Mouse (Mus musculus) MEL (cell line): ENCODE measurements around the gene Cenpm. TPM values are rescaled to one million over a fixed set of nuclear protein-coding genes. Genes with fewer than 3 reads are reported as not detected.
A peak's percentile ranks its signal among the peaks of the same experiment; 100 is the strongest.

Experiments
- DNase-seq: peaks from one replicate; pipeline ENCODE4 v3.0.0; 2011; ENCODE audit warnings: low read depth, low spot score
- H3K27ac ChIP-seq: 2 replicates; pipeline ENCODE4 v1.5.1; 2012; ENCODE audit warnings: low read depth, mild to moderate bottlenecking, control low read depth, low read length, moderate library complexity; ENCODE audit not compliant: control insufficient read depth
- H3K27me3 ChIP-seq, 2 experiments: fragments of 150-350 bp in 1 of 2; sonication (generic) in 1 of 2; 2 replicates each; pipeline ENCODE4 v1.6.1; 2012; ENCODE audit warnings: low read length in 2 of 2, mild to moderate bottlenecking in 2 of 2, improper control_type of control experiment in 1 of 2, moderate library complexity in 1 of 2; ENCODE audit not compliant: insufficient read depth in 2 of 2, control insufficient read depth in 1 of 2
- H3K36me3 ChIP-seq, 2 experiments: 2 replicates each; pipeline ENCODE4 v1.6.1; 2012 to 2014; ENCODE audit warnings: low read length in 2 of 2, improper control_type of control experiment in 1 of 2, inconsistent platforms in 1 of 2, mild to moderate bottlenecking in 1 of 2; ENCODE audit not compliant: insufficient read depth in 2 of 2, control insufficient read depth in 1 of 2
- H3K4me1 ChIP-seq, 2 experiments: fragments of 150-350 bp in 1 of 2; sonication (generic) in 1 of 2; 2 replicates each; pipeline ENCODE4 v1.6.1; 2012; ENCODE audit warnings: low read length in 2 of 2, improper control_type of control experiment in 1 of 2, mild to moderate bottlenecking in 1 of 2; ENCODE audit not compliant: insufficient read depth in 2 of 2, control insufficient read depth in 1 of 2
- H3K4me3 ChIP-seq, 2 experiments: fragments of 150-350 bp in 1 of 2; sonication (generic) in 1 of 2; 2 replicates each; pipeline ENCODE4 v1.5.1; 2012; ENCODE audit warnings: low read depth in 2 of 2, low read length in 2 of 2, mild to moderate bottlenecking in 2 of 2, moderate library complexity in 2 of 2, control low read depth in 1 of 2, improper control_type of control experiment in 1 of 2; ENCODE audit not compliant: control insufficient read depth in 1 of 2, insufficient read depth in 1 of 2
- H3K79me2 ChIP-seq: 2 replicates; pipeline ENCODE4 v1.6.1; 2012; ENCODE audit warnings: mild to moderate bottlenecking, low read length, moderate library complexity; ENCODE audit not compliant: control insufficient read depth, poor library complexity, insufficient read depth
- H3K9ac ChIP-seq: 2 replicates; pipeline ENCODE4 v1.6.1; 2012; ENCODE audit warnings: low read depth, mild to moderate bottlenecking, control low read depth, low read length, moderate library complexity; ENCODE audit not compliant: control insufficient read depth, poor library complexity, severe bottlenecking
- H3K9me3 ChIP-seq: fragments of 150-350 bp; sonication (generic); replicated peaks from 2 replicates; pipeline ENCODE4 v1.6.1; 2012; ENCODE audit warnings: mild to moderate bottlenecking, low read length, improper control_type of control experiment, moderate library complexity; ENCODE audit not compliant: insufficient read depth
- CHD1 ChIP-seq: IDR thresholded peaks from 2 replicates; pipeline ENCODE4 v1.6.1; 2012; ENCODE audit warnings: low read depth, mild to moderate bottlenecking, inconsistent platforms, low read length, improper control_type of control experiment
- CHD2 ChIP-seq: IDR thresholded peaks from 2 replicates; pipeline ENCODE4 v1.6.1; 2011; ENCODE audit warnings: low read length, improper control_type of control experiment
- CTCF ChIP-seq, 3 experiments: IDR thresholded peaks in 2 of 3; conservative IDR thresholded peaks in 1 of 3; 2 replicates each; pipeline ENCODE4 v1.5.1; 2011 to 2012; ENCODE audit warnings: low read length in 3 of 3, low read depth in 2 of 3, mild to moderate bottlenecking in 2 of 3, improper control_type of control experiment in 1 of 3, inconsistent platforms in 1 of 3, mixed read lengths in 1 of 3, moderate library complexity in 1 of 3; ENCODE audit not compliant: control insufficient read depth in 1 of 3, insufficient read depth in 1 of 3, poor library complexity in 1 of 3, severe bottlenecking in 1 of 3
- EP300 ChIP-seq, 2 experiments: IDR thresholded peaks; 2 replicates each; pipeline ENCODE4 v1.6.1; 2011; ENCODE audit warnings: improper control_type of control experiment in 2 of 2, low read length in 2 of 2, low read depth in 1 of 2, mild to moderate bottlenecking in 1 of 2
- ETS1 ChIP-seq: IDR thresholded peaks from 2 replicates; pipeline ENCODE4 v1.6.1; 2012; ENCODE audit warnings: low read depth, mild to moderate bottlenecking, inconsistent platforms, low read length, improper control_type of control experiment, moderate library complexity
- HCFC1 ChIP-seq: IDR thresholded peaks from 2 replicates; pipeline ENCODE4 v1.6.1; 2012; ENCODE audit warnings: low read depth, mild to moderate bottlenecking, inconsistent platforms, low read length, improper control_type of control experiment, moderate library complexity
- KAT2A ChIP-seq: conservative IDR thresholded peaks from 2 replicates; pipeline ENCODE4 v1.6.1; 2012; ENCODE audit warnings: low read depth, low read length, improper control_type of control experiment, inconsistent platforms
- MAX ChIP-seq: IDR thresholded peaks from 2 replicates; pipeline ENCODE4 v1.6.1; 2011; ENCODE audit warnings: low read length, improper control_type of control experiment
- MAZ ChIP-seq: IDR thresholded peaks from 2 replicates; pipeline ENCODE4 v1.6.1; 2012; ENCODE audit warnings: low read depth, mild to moderate bottlenecking, inconsistent platforms, low read length, improper control_type of control experiment
- MXI1 ChIP-seq: IDR thresholded peaks from 2 replicates; pipeline ENCODE4 v1.6.1; 2011; ENCODE audit warnings: mild to moderate bottlenecking, low read depth, low read length, improper control_type of control experiment
- MYB ChIP-seq: IDR thresholded peaks from 2 replicates; pipeline ENCODE4 v1.6.1; 2011; ENCODE audit warnings: mild to moderate bottlenecking, low read depth, low read length, improper control_type of control experiment
- MYC ChIP-seq: IDR thresholded peaks from 2 replicates; pipeline ENCODE4 v1.6.1; 2011; ENCODE audit warnings: low read depth, mild to moderate bottlenecking, low read length, improper control_type of control experiment, moderate library complexity
- NELFE ChIP-seq: IDR thresholded peaks from 2 replicates; pipeline ENCODE4 v1.6.1; 2011; ENCODE audit warnings: low read depth, low read length, improper control_type of control experiment
- POLR2A ChIP-seq, 2 experiments: IDR thresholded peaks; 2 replicates each; pipeline ENCODE4 v1.6.1; 2011 to 2012; ENCODE audit warnings: low read length in 2 of 2, mild to moderate bottlenecking in 2 of 2, control low read depth in 1 of 2, improper control_type of control experiment in 1 of 2, low read depth in 1 of 2, moderate library complexity in 1 of 2; ENCODE audit not compliant: control insufficient read depth in 1 of 2, insufficient read depth in 1 of 2, poor library complexity in 1 of 2
- POLR2AphosphoS5 ChIP-seq: IDR thresholded peaks from 2 replicates; pipeline ENCODE4 v1.6.1; 2012; ENCODE audit warnings: low read depth, borderline replicate concordance, mild to moderate bottlenecking, inconsistent platforms, low read length, moderate library complexity, mixed read lengths
- RAD21 ChIP-seq: IDR thresholded peaks from 2 replicates; pipeline ENCODE4 v1.6.1; 2011; ENCODE audit warnings: mild to moderate bottlenecking, low read depth, low read length, improper control_type of control experiment
- RCOR1 ChIP-seq: IDR thresholded peaks from 2 replicates; pipeline ENCODE4 v1.6.1; 2012; ENCODE audit warnings: low read depth, mild to moderate bottlenecking, inconsistent platforms, low read length, improper control_type of control experiment
- SIN3A ChIP-seq: IDR thresholded peaks from 2 replicates; pipeline ENCODE4 v1.6.1; 2012; ENCODE audit warnings: low read length, improper control_type of control experiment, inconsistent platforms
- SMC3 ChIP-seq: IDR thresholded peaks from 2 replicates; pipeline ENCODE4 v1.6.1; 2011; ENCODE audit warnings: low read depth, low read length, improper control_type of control experiment
- USF1 ChIP-seq: IDR thresholded peaks from 2 replicates; pipeline ENCODE4 v1.6.1; 2014; ENCODE audit warnings: low read depth, mild to moderate bottlenecking, inconsistent platforms, low read length, improper control_type of control experiment, moderate library complexity
- ZC3H11A ChIP-seq: IDR thresholded peaks from 2 replicates; pipeline ENCODE4 v1.6.1; 2012; ENCODE audit warnings: low read depth, mild to moderate bottlenecking, inconsistent platforms, low read length, improper control_type of control experiment
- ZKSCAN1 ChIP-seq: IDR thresholded peaks from 2 replicates; pipeline ENCODE4 v1.6.1; 2012; ENCODE audit warnings: low read depth, mild to moderate bottlenecking, inconsistent platforms, low read length, improper control_type of control experiment, moderate library complexity
- polyA plus RNA-seq, 2 experiments: library from polyadenylated mRNA; stranded (reverse) in 1 of 2; unstranded in 1 of 2; fragments of >175 nt in 1 of 2; fragments of >200 nt in 1 of 2; gene quantifications; 2 replicates each; pipeline versions ENCODE4 v1.2.1 to v1.2.4; 2012; ENCODE audit warnings: low replicate concordance in 2 of 2, low read depth in 1 of 2; ENCODE audit not compliant: insufficient read length in 2 of 2, insufficient read depth in 1 of 2, missing spikeins in 1 of 2
- total RNA-seq: library from RNA; depleted of rRNA; stranded (reverse); fragments of 300-350 nt; gene quantifications from 2 replicates; pipeline ENCODE4 v1.2.3, GENCODE M21; 2012

Cenpm gene
- total and polyA plus RNA-seq, 3 experiments: 23.7 to 56.3 TPM; not detected in 1

DNA sequence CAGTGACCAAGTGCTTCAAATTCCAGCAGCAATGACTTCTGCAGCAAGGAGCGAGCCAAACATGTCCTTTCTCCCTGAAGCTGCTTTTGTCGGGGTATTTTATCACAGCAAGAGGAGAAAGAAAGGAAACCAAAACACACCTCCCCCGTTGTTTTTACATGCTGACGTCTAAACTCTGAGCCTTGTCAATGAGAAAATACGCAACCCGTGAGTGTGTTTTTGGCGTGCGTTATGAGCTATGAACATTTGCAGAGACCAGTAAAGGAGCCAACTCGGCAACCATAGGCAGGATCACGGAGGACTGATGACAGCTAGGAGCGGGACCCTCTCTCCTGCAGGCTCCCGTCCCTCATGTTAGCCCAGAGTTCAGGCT, 820 bp downstream of the Cenpm start (continued):
- no peak for TF ChIP-seq RCOR1
- peak; percentile 66 for TF ChIP-seq ETS1
- TF ChIP-seq EP300 (IDR thresholded peaks at IDR 0.05; ENCODE audit: low read depth in 1 of 2, low read length in 2 of 2): no peak
- no peak for TF ChIP-seq CHD2
- no peak for TF ChIP-seq MAZ
- TF ChIP-seq ZC3H11A: no peak
- TF ChIP-seq NELFE: no peak
- TF ChIP-seq RAD21: no peak
- TF ChIP-seq CHD1: no peak
- TF ChIP-seq, all 39 proteins: peak for 7

DNA sequence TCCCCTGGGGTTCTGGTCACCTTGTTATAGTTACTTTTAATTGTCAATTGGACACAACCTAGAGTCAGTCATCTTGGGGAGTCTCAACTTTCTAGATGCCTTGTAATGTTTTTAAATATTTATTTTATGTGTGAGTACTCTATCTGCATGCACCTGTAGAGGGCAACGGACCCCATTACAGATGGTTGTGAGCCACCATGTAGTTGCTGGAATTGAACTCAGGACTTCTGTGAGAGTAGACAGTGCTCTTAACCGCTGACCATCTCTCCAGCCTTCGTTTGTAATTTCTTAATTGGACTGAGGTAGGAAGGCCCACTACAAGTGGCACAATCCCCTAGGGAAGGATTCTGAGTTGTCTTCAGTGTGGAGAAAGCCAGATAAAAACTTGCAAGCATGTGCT, 1.2 kb downstream of the Cenpm start:
- Histone ChIP-seq H3K4me1 (peaks cover 0 to 6% of the 10 kb centered on the region in 2 experiments; a peak in 2 of 4 replicates), H3K9me3 (no peaks in the 10 kb centered on the region), H3K27me3 (peaks cover 0 to 2% of the 10 kb centered on the region in 2 experiments; a peak in 1 of 4 replicates), H3K4me3 (peak overlapping the region; percentile 68 to 78), H3K79me2 (peaks cover 1% of the 10 kb centered on the region; the same call in 1 of the 2 replicates), H3K9ac (peak overlapping the region; percentile 86), H3K27ac (peak overlapping the region; percentile 61), H3K36me3 (peaks cover 0 to 4% of the 10 kb centered on the region in 2 experiments; a peak in 2 of 4 replicates)
- TF ChIP-seq CTCF (IDR thresholded peaks at IDR 0.05 in 2 of 3, conservative IDR thresholded peaks at IDR 0.05 in 1 of 3; ENCODE audit: control insufficient read depth in 1 of 3, insufficient read depth in 1 of 3, low read depth in 2 of 3, low read length in 3 of 3, poor library complexity in 1 of 3, severe bottlenecking in 1 of 3) (peak in 1 of 3 experiments; percentile 12; a peak in 1 of 6 replicates), HCFC1 (no peak)
- DNase-seq: no peak

DNA sequence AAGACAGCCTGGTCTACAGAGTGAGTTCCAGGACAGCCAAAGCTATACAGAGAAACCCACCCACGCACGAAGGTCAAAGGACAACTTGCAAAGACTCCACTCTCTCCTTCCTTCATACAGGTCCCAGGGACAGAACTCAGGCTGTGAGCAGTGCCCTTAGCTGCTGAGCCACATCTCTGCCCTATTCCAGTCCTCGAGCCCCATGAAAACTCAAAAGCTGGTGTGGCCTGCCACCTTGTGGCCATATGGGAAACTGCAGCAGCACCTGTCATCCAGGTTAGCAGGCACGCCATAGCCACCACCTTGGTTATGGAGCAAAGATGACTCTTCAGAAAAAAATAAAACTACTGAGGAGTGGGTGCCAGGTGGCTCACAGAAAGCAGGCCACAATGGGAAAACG, 8.0 kb downstream of the Cenpm start:
- DNase-seq: peak; percentile 77
- Histone ChIP-seq H3K4me1 (no peaks in the 10 kb centered on the region), H3K9ac (no peak overlapping the region), H3K36me3 (no peaks in the 10 kb centered on the region), H3K4me3 (no peak overlapping the region), H3K27ac (no peak overlapping the region), H3K79me2 (no peaks in the 10 kb centered on the region), H3K9me3 (no peaks in the 10 kb centered on the region), H3K27me3 (no peaks in the 10 kb centered on the region)
- TF ChIP-seq MXI1 (no peak), ZKSCAN1 (no peak), MYC (0 out of 2 replicates have a peak, but pooled peaks have one; percentile 23), USF1 (no peak), MYB (no peak), RAD21 (peak; percentile 99), MAX (no peak), ZC3H11A (peak; percentile 96), POLR2A (IDR thresholded peaks at IDR 0.05; ENCODE audit: control insufficient read depth in 1 of 2, insufficient read depth in 1 of 2, low read depth in 1 of 2, low read length in 2 of 2, poor library complexity in 1 of 2) (no peak), CTCF (IDR thresholded peaks at IDR 0.05 in 2 of 3, conservative IDR thresholded peaks at IDR 0.05 in 1 of 3; ENCODE audit: control insufficient read depth in 1 of 3, insufficient read depth in 1 of 3, low read depth in 2 of 3, low read length in 3 of 3, poor library complexity in 1 of 3, severe bottlenecking in 1 of 3) (peak; percentile 94 to 99 (median 97)), RCOR1 (no peak), SMC3 (peak; percentile 95), KAT2A (no peak), SIN3A (peak; percentile 61; the same call in 1 of the 2 replicates), POLR2AphosphoS5 (no peak)
